Mouse (Mus musculus) mature B cell (primary cell): ENCODE data around the gene Olfr1056.
"Not testable (repeated sequence)": the region's sequence is repeated elsewhere in the genome, so short reads cannot be mapped to it uniquely, and the experiment has no call there.

Experiments
- in situ Hi-C: fragments of 300-500 bp; cut with MboI; formaldehyde crosslinking; loops from 2 replicates; pipeline ENCODE4 v1.14.3; 2019

The Olfr1056 gene

DNA sequence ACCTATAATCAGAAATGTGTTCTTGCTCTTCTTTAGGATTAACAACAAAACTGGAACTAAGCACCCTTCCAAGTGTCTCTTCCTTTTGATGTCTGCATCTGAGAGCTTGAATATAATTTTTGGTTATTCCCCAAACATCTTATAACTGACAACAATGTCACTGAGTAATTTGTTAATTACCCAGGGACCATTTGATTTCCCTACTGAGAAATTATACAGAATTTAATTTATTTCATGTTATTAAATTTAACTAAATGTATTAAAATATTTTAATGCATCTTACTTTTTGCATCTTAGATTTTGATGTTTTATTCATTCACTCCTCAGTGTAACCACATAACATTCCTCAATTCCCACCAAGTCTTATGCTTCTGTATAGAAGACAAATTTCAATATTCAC, at the start of gene Olfr1056:
Gene Olfr1056 (minus strand): TSS at position 101 of the 400 bp plus-strand sequence.
- in situ Hi-C loops: no loop called here

DNA sequence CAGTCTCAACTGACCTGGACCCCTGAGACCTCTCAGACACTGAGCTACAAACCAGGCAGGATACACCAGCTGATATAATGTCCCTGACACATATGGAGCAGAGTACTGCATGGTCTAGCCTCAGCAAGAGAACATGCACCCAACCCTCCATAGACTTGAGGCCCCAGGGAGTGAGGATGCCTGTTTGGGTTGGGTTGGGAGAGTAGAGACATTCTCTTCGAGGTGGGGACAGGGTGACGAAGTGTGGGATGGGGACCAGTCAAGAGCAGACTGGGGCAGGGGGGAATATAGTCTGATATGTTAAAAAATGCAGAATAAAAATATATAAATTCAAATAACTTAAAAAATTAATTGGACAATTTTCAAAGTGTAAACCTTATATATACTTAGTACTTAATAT, 32.8 kb upstream of the Olfr1056 start:
- in situ Hi-C loops: no loop called here

DNA sequence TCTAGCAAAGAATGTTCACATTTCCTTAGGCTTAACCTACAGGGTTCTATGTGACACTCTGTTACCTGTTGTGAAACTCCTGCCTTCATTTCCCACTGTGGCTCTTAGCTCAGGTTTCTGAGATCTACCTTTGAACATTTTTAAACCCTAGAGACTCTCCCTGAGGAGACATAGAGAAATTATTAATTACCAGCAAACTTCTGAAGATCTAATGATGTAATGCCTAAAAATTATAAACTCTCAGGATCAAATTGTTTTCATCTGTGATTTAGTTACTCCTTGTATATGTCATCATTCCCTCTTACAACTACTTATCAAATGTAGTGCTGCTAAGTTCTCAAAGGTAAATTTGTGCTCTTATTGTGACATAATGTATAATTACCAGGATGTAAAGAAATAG, 26.2 kb upstream of the Olfr1056 start, which contains the start of gene Olfr1058:
Gene Olfr1058 (minus strand): TSS at position 101 of the 400 bp plus-strand sequence.
- in situ Hi-C loops: not testable (repeated sequence)

GRCm38 (mm10) chr2:86378293-86378692, 16.0 kb upstream of the Olfr1056 start, which contains the start of gene Olfr1057:
TSS of gene Olfr1057 (minus strand) at chr2:86378393.
- in situ Hi-C loops: no loop called here

- in situ Hi-C loops: not testable (repeated sequence)
These were observed 4.1 kb upstream of the Olfr1056 start for GRCm38 (mm10) chr2:86366342-86366741.

GRCm38 (mm10) chr2:86351751-86352150, 10.5 kb downstream of the Olfr1056 start:
- in situ Hi-C loops: not testable (repeated sequence)

DNA sequence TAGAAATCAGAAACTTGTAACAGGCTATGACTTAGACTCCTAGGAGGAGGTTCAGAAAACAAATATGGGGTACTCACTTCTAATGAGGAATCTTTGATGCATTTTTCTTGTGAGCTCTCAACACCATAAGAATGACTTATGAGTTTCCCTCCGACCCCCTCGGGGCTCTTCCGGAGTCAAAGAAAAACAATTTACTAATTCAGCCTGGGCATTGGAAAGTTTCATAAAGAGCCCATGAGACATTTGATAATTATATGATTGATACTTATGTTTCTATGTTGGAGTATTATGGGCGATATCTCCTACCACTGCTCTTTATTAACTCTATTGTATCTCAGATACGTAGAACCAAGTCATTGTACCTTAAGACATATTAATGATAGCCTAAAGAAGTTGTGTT, 12.1 kb downstream of the Olfr1056 start, which contains the start of gene Olfr1055:
Gene Olfr1055 (minus strand): TSS at position 101 of the 400 bp plus-strand sequence.
- in situ Hi-C loops: no loop called here

DNA sequence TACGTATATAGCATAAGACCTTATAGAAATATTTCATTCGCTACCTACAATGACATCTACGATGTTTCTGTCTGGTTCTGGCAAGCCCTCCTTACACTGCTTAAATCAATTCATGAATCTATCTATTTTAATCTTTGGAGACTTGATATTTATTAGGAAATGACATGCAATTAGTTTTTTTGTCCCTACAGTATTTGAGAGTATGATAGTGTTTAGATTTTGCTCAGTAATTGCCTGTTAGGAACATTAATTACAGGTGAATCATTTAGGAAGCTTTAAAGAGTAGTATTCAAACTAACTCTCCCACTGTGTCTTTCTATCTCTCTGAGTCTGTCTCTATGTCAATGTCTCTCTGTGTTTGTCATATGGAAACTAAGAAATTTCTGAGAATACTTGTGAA, 26.9 kb downstream of the Olfr1056 start, which contains the start of gene Olfr1054:
Gene Olfr1054 (minus strand): TSS at position 101 of the 400 bp plus-strand sequence.
- in situ Hi-C loops: no loop called here

DNA sequence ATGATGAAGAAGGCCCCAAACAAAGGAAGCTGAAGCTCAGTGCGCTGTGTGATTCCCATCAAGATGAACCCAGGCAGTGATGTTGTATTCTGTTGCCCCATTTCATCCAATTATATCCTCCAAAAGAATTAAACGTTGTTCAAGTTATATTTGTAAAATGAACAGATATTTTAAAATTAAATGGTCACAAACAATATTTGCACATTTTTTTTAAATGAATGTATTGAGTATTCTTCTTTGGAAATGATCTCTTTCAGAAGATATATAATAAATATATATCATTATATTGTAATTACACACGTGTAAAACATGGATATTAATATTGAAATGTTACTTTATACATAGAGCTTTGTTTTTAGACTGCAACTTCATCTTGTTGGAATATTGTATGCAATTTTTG, 47.1 kb downstream of the Olfr1056 start, which contains the start of gene Olfr1053:
Gene Olfr1053 (minus strand): TSS at position 101 of the 400 bp plus-strand sequence.
- in situ Hi-C loops: no loop called here
